Mouse (Mus musculus): ENCODE data around the gene Melk. TPM values are rescaled to one million over a fixed set of nuclear protein-coding genes. Genes with fewer than 3 reads are reported as not detected.

Gene Melk
- polyA plus RNA-seq, 1 experiment from 2014 or later, result 3.3 TPM

GRCm38 (mm10) chr4:44392231-44393216 lies 91.8 kb downstream of the Melk start:
- Histone ChIP-seq H3K36me3 (ENCODE audit: control insufficient read depth, insufficient read depth, low read length) (no peaks in the 10 kb centered on the region), H3K4me1 (ENCODE audit: control insufficient read depth, insufficient read depth, low read length) (peaks cover 7% of the 10 kb centered on the region; the same call in 1 of the 2 replicates), H3K4me3 (ENCODE audit: low read depth, low read length) (no peak overlapping the region), H3K9me3 (ENCODE audit: control insufficient read depth, low read length) (no peaks in the 10 kb centered on the region), H3K9ac (replicated peaks; ENCODE audit: low read depth, low read length) (no peak overlapping the region), H3K4me2 (ENCODE audit: low read depth, low read length) (peak overlapping the region; percentile 26), H3K27me3 (ENCODE audit: control insufficient read depth, insufficient read depth, low read length) (no peaks in the 10 kb centered on the region), H3K27ac (ENCODE audit: low read depth, low read length) (0 out of 2 replicates have a peak overlapping the region, but pooled peaks have one; percentile 28)
- 46% methylated on average over 34 of the region's 37 CpGs for WGBS
- ATAC-seq (ENCODE audit: low read depth), result peak; percentile 58; the same call in 1 of the 2 replicates

GRCm38 (mm10) chr4:44402607-44403006 lies 101.9 kb downstream of the Melk start:
- no peak overlapping the region for H3K9ac ChIP-seq (replicated peaks; ENCODE audit: low read depth, low read length)
- ATAC-seq (ENCODE audit: low read depth), result no peak
- H3K27me3 ChIP-seq (ENCODE audit: control insufficient read depth, insufficient read depth, low read length), result no peaks in the 10 kb centered on the region
- H3K27ac ChIP-seq (ENCODE audit: low read depth, low read length), result no peak overlapping the region
- H3K36me3 ChIP-seq (ENCODE audit: control insufficient read depth, insufficient read depth, low read length), result no peaks in the 10 kb centered on the region
- H3K4me3 ChIP-seq (ENCODE audit: low read depth, low read length), result no peak overlapping the region
- no peaks in the 10 kb centered on the region for H3K9me3 ChIP-seq (ENCODE audit: control insufficient read depth, low read length)
- H3K4me1 ChIP-seq (ENCODE audit: control insufficient read depth, insufficient read depth, low read length), result no peaks in the 10 kb centered on the region
- no peak overlapping the region for H3K4me2 ChIP-seq (ENCODE audit: low read depth, low read length)
- 10% methylated on average over 5 of the region's 5 CpGs for WGBS

GRCm38 (mm10) chr4:44404487-44404886 lies 103.8 kb downstream of the Melk start:
- Histone ChIP-seq H3K9ac (replicated peaks; ENCODE audit: low read depth, low read length) (no peak overlapping the region), H3K27ac (ENCODE audit: low read depth, low read length) (no peak overlapping the region), H3K9me3 (ENCODE audit: control insufficient read depth, low read length) (no peaks in the 10 kb centered on the region)

More at GRCm38 (mm10) chr4:44404487-44404886, 103.8 kb downstream of the Melk start:
- Histone ChIP-seq H3K4me1 (ENCODE audit: control insufficient read depth, insufficient read depth, low read length) (no peaks in the 10 kb centered on the region), H3K4me2 (ENCODE audit: low read depth, low read length) (no peak overlapping the region), H3K27me3 (ENCODE audit: control insufficient read depth, insufficient read depth, low read length) (no peaks in the 10 kb centered on the region), H3K36me3 (ENCODE audit: control insufficient read depth, insufficient read depth, low read length) (no peaks in the 10 kb centered on the region), H3K4me3 (ENCODE audit: low read depth, low read length) (no peak overlapping the region)
- WGBS, result 73% methylated on average over 5 of the region's 5 CpGs
- ATAC-seq (ENCODE audit: low read depth), result no peak

Other genes with a start within 250 kb of the Melk start
- gene Gne, start 216.7 kb upstream of the Melk start, polyA plus RNA-seq (2014; fragmentation: Nextera tagmentation; extraction: Ambion mirVana), result 27.0 and 31.8 TPM in 2 replicates
- 47.9 and 50.9 TPM in 2 replicates for gene Rnf38, start 67.1 kb upstream of the Melk start, polyA plus RNA-seq (2014; fragmentation: Nextera tagmentation; extraction: Ambion mirVana)